Mouse (Mus musculus) heart, adult 2 months (tissue): ENCODE measurements at regions not wholly inside any gene's neighbourhood (a gene's known extent, or its start where the extent isn't known, plus 50 kb on each side); places are given as distances from the start of the nearest gene placed in this dataset.

ENCODE experiments used
- DNase-seq, 2 experiments: peaks; one replicate each; pipeline ENCODE4 v3.0.0; 2021
- H3K27ac ChIP-seq: fragments of 200-600 bp; 2 replicates; pipeline ENCODE4 v1.8.1; 2022
- H3K27me3 ChIP-seq: fragments of 200-500 bp; 2 replicates; pipeline ENCODE4 v1.6.1; 2012; ENCODE audit warnings: mild to moderate bottlenecking, low read length, inconsistent platforms, mixed read lengths; ENCODE audit not compliant: control insufficient read depth, insufficient read depth
- H3K36me3 ChIP-seq: fragments of 200-500 bp; 2 replicates; pipeline ENCODE4 v1.6.1; 2012; ENCODE audit warnings: low read length, inconsistent platforms; ENCODE audit not compliant: control insufficient read depth, insufficient read depth
- H3K4me1 ChIP-seq: fragments of 200-500 bp; 2 replicates; pipeline ENCODE4 v1.6.1; 2011; ENCODE audit warnings: low read length; ENCODE audit not compliant: control insufficient read depth, insufficient read depth
- H3K4me3 ChIP-seq: fragments of 200-600 bp; 2 replicates; pipeline ENCODE4 v1.8.1; 2022
- H3K79me2 ChIP-seq: fragments of 200-500 bp; replicated peaks from 2 replicates; pipeline ENCODE4 v1.6.1; 2012; ENCODE audit warnings: mild to moderate bottlenecking, inconsistent platforms, low read length, moderate library complexity, mixed read lengths; ENCODE audit not compliant: control insufficient read depth, insufficient read depth
- H3K9ac ChIP-seq: fragments of 200-500 bp; 2 replicates; pipeline ENCODE4 v1.6.1; 2012; ENCODE audit warnings: low read depth, mild to moderate bottlenecking, control low read depth, inconsistent platforms, low read length, mixed read lengths
- CTCF ChIP-seq: fragments of 200-600 bp; IDR thresholded peaks from 2 replicates; pipeline ENCODE4 v1.8.1; 2022; ENCODE audit warnings: antibody characterized with exemption, mild to moderate bottlenecking, moderate library complexity
- EP300 ChIP-seq: fragments of 200-500 bp; IDR thresholded peaks from 2 replicates; pipeline ENCODE4 v1.6.1; 2011; ENCODE audit warnings: low read depth, low read length, control low read depth; ENCODE audit not compliant: insufficient read depth
- POLR2A ChIP-seq: fragments of 200-500 bp; IDR thresholded peaks from 2 replicates; pipeline ENCODE4 v1.6.1; 2011; ENCODE audit warnings: mild to moderate bottlenecking, low read depth, low read length, control low read depth; ENCODE audit not compliant: insufficient read depth
- WGBS: fragments of 180-500 bp; shearing (Covaris S2); methylation state at CpG from one replicate; pipeline ENCODE4 v1.1.7; 2018; 5-methylcytosine and 5-hydroxymethylcytosine counted together
- intact Hi-C: fragments of 180-260 bp; cut with DNase I; formaldehyde crosslinking; loops from one replicate; pipeline ENCODE4 v1.15.1; 2025

DNA sequence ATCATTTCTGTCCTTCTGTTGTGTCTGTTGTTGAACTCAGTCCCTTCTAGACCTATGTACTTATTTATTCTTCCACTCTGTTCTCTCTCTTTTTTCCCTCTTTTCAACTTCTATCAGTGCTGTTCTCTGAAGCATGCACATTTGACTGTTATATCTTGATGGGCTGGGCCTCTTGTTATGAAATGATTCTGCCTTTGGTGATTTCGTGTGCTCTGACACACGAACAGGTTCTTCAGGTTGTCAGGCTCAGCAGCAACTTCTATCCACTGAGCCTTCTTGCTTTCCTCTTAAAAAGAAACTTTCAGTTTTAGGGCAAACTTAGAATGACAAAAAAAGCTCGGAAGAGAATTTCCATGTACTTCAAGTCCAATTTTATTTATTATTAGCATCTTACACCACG, 83.4 kb upstream of the Mef2a start:
- Histone ChIP-seq H3K4me3 (no peak overlapping the region), H3K9ac (no peak overlapping the region), H3K27me3 (no peaks in the 10 kb centered on the region), H3K4me1 (peaks cover 30% of the 10 kb centered on the region), H3K36me3 (peaks cover 3% of the 10 kb centered on the region), H3K27ac (no peak overlapping the region), H3K79me2 (no peaks in the 10 kb centered on the region)
- intact Hi-C loops = no loop called here
- DNase-seq = no peak
- 90% methylated on average over 4 of the region's 4 CpGs for WGBS
- TF ChIP-seq EP300 (no peak), POLR2A (no peak), CTCF (no peak)

GRCm38 (mm10) chr7:67454458-67454857, 81.8 kb upstream of the Mef2a start:
- Histone ChIP-seq H3K79me2 (no peaks in the 10 kb centered on the region), H3K27me3 (no peaks in the 10 kb centered on the region), H3K27ac (peak overlapping the region; percentile 21; the same call in 1 of the 2 replicates), H3K36me3 (peaks cover 3% of the 10 kb centered on the region), H3K4me3 (no peak overlapping the region), H3K4me1 (peaks cover 19% of the 10 kb centered on the region), H3K9ac (no peak overlapping the region)
- TF ChIP-seq EP300 = no peak
- peak; percentile 56 for TF ChIP-seq CTCF
- TF ChIP-seq POLR2A = no peak
- no peak for DNase-seq
- WGBS = 76% methylated on average over 4 of the region's 4 CpGs
- intact Hi-C loops = loop anchor here (5.0 kb wide), 1 partner anchor 212 kb away; no protein-coding TSS in a partner anchor

GRCm38 (mm10) chr7:67451157-67451793, 78.6 kb upstream of the Mef2a start:
- Histone ChIP-seq H3K27ac (peak overlapping the region; percentile 57), H3K27me3 (no peaks in the 10 kb centered on the region), H3K36me3 (peaks cover 11% of the 10 kb centered on the region), H3K9ac (no peak overlapping the region), H3K79me2 (no peaks in the 10 kb centered on the region), H3K4me1 (peaks cover 14% of the 10 kb centered on the region), H3K4me3 (no peak overlapping the region)
- TF ChIP-seq CTCF = 0 out of 2 replicates have a peak, but pooled peaks have one; percentile 1
- TF ChIP-seq POLR2A = no peak
- TF ChIP-seq EP300 = peak; percentile 66
- intact Hi-C loops = loop anchor here (1.0 to 5.0 kb wide), 4 partner anchors 9 to 209 kb away; no protein-coding TSS in a partner anchor
- 36% methylated on average over 6 of the region's 6 CpGs for WGBS
- peak; percentile 66 to 78 for DNase-seq

DNA sequence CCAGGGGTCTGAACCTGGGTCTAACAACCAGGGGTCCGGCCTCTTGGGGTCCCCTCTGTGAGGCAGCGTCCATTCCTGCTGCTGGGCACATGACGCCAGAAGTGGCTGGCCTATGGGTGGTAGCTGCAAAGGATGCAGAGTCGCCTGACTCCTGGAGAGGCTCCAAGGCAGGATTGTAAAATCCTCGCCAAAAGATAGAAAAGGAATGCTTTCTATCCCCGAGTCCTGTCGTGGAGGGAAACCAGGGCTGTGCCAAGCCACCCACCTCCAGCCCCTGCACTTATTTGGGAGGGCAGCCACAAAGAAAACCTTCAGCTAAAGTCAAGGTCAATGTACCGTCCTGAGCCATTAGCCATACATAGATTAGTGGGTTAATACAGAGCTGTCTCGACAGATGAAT, 73.9 kb upstream of the Mef2a start:
- H3K9ac ChIP-seq = no peak overlapping the region
- no peaks in the 10 kb centered on the region for H3K79me2 ChIP-seq
- H3K4me3 ChIP-seq = no peak overlapping the region
- intact Hi-C loops = no loop called here
- TF ChIP-seq EP300 = 0 out of 2 replicates have a peak, but pooled peaks have one; percentile 14
- no peak for TF ChIP-seq POLR2A
- WGBS = 15% methylated on average over 9 of the region's 9 CpGs
- peak overlapping the region; percentile 55 for H3K27ac ChIP-seq
- H3K4me1 ChIP-seq = peaks cover 24% of the 10 kb centered on the region
- H3K27me3 ChIP-seq = no peaks in the 10 kb centered on the region
- DNase-seq = peak; percentile 62 to 70
- peaks cover 13% of the 10 kb centered on the region for H3K36me3 ChIP-seq

- Histone ChIP-seq H3K4me3 (no peak overlapping the region), H3K9ac (no peak overlapping the region), H3K36me3 (peaks cover 13% of the 10 kb centered on the region), H3K27me3 (no peaks in the 10 kb centered on the region), H3K27ac (peak overlapping the region; percentile 55), H3K4me1 (peaks cover 19% of the 10 kb centered on the region), H3K79me2 (no peaks in the 10 kb centered on the region)
- TF ChIP-seq EP300 (0 out of 2 replicates have a peak, but pooled peaks have one; percentile 23), CTCF (no peak)
- intact Hi-C loops = no loop called here
- DNase-seq = peak; percentile 54 to 69
- 46% methylated on average over 12 of the region's 12 CpGs for WGBS
Measured at GRCm38 (mm10) chr7:67445203-67446041, 72.8 kb upstream of the Mef2a start.

DNA sequence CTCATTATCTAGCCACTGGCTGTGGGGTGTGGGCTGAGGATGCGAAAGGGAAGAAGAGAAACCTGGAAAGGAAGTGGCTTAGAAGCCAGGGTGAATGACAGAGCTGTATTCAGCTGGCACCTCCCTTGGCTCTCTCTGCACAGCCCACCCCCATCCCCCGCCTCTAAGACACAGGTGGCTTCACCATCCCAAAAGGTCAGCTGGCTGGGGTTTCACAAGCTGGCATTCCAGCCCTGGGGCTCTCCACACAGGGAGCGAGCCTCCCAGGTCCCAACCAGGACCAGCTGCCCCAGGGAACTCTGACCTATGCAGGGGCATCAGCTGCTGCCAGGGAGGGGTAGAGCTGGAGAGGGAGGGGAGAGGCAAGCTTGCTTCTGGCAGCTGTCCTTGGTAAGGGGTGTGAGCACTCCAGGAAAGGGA, 71.9 kb upstream of the Mef2a start:
- DNase-seq = peak; percentile 48

More for the DNA sequence above, 71.9 kb upstream of the Mef2a start:
- Histone ChIP-seq H3K36me3 (peaks cover 13% of the 10 kb centered on the region), H3K27me3 (no peaks in the 10 kb centered on the region), H3K27ac (no peak overlapping the region; the same call in 1 of the 2 replicates), H3K79me2 (no peaks in the 10 kb centered on the region), H3K4me3 (no peak overlapping the region), H3K4me1 (peaks cover 19% of the 10 kb centered on the region), H3K9ac (no peak overlapping the region)
- intact Hi-C loops = no loop called here
- 0 out of 2 replicates have a peak, but pooled peaks have one; percentile 12 for TF ChIP-seq EP300
- TF ChIP-seq POLR2A = no peak
- WGBS = 61% methylated on average over 3 of the region's 3 CpGs
